ENCODE assay signal across 8 mouse cellular contexts in the genomic region with DNA sequence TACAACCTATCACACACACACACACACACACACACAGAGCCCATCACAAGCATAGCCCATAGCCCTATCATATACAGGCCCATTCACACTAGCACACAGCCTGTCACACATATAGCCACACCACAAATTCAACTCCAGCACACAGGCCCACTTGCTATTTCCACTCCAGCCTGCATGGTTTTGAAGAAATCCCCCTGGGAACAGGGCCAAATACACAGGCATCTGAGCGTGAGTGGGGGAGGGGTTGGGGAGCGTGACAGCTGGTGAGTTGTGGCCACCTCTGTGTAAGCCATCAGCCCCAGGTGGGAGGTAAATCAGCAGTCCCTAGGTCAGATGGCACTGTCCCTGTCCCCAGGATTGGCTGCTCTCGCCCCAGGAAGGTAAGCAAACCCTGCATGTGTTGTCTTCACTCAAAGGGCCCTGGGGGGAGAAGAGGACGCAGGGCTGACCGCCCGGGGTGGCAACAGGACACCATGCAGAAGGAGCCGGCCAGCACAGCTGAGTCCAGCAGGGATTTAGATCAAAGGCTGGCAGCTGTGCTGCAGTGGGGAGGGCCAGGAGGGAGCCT.
DNase-seq lines count a peak whose midpoint lies in the region; ATAC-seq lines count a peak whose summit lies in the region.

No protein-coding gene starts in this region.

- H3K4me3 ChIP-seq in kidney, embryonic 16.5 days (ENCODE audit: low read length), result no peak overlapping the region
- H3K4me3 ChIP-seq in forebrain, embryonic 11.5 days (ENCODE audit: low read depth, low read length), result no peak overlapping the region
- no peak overlapping the region for H3K4me3 ChIP-seq in neural tube, embryonic 13.5 days

- no peak overlapping the region for H3K4me2 ChIP-seq in kidney, embryonic 16.5 days (replicated peaks; ENCODE audit: low read depth, low read length)
- no peak overlapping the region for H3K4me2 ChIP-seq in forebrain, embryonic 11.5 days (ENCODE audit: low read depth, low read length, severe bottlenecking)
- peak overlapping the region; percentile 15; the same call in 1 of the 2 replicates for H3K4me2 ChIP-seq in neural tube, embryonic 13.5 days

- no peaks in the 10 kb centered on the region for H3K36me3 ChIP-seq in kidney, embryonic 16.5 days (ENCODE audit: insufficient read depth, low read length)
- no peaks in the 10 kb centered on the region for H3K36me3 ChIP-seq in forebrain, embryonic 11.5 days (ENCODE audit: control insufficient read depth, insufficient read depth, low read length)
- no peaks in the 10 kb centered on the region for H3K36me3 ChIP-seq in neural tube, embryonic 13.5 days

- WGBS in kidney, embryonic 16.5 days, result 9% methylated on average over 7 of the region's 7 CpGs
- WGBS in forebrain, embryonic 11.5 days, result 12% methylated on average over 7 of the region's 7 CpGs
- 4% methylated on average over 7 of the region's 7 CpGs for WGBS in neural tube, embryonic 13.5 days

- peak; percentile 83 for ATAC-seq in kidney, embryonic 16.5 days (ENCODE audit: low FRiP score, low TSS enrichment)
- peak; percentile 75 for ATAC-seq in forebrain, embryonic 11.5 days (replicated peaks; ENCODE audit: low FRiP score)
- peak; percentile 74 for ATAC-seq in neural tube, embryonic 13.5 days (ENCODE audit: low read depth)

- H3K27me3 ChIP-seq in kidney, embryonic 16.5 days (ENCODE audit: insufficient read depth, low read length), result peaks cover 5% of the 10 kb centered on the region; the same call in 1 of the 2 replicates
- H3K27me3 ChIP-seq in forebrain, embryonic 11.5 days (ENCODE audit: control insufficient read depth, insufficient read depth, low read length), result no peaks in the 10 kb centered on the region
- peaks cover 2% of the 10 kb centered on the region; the same call in 1 of the 2 replicates for H3K27me3 ChIP-seq in neural tube, embryonic 13.5 days

- H3K9ac ChIP-seq in kidney, embryonic 16.5 days (replicated peaks; ENCODE audit: low read length), result no peak overlapping the region
- peak overlapping the region; percentile 20; the same call in 1 of the 2 replicates for H3K9ac ChIP-seq in forebrain, embryonic 11.5 days (ENCODE audit: low read length)
- peak overlapping the region; percentile 28; the same call in 1 of the 2 replicates for H3K9ac ChIP-seq in neural tube, embryonic 13.5 days

- no peaks in the 10 kb centered on the region for H3K9me3 ChIP-seq in kidney, embryonic 16.5 days (ENCODE audit: low read length)
- no peaks in the 10 kb centered on the region for H3K9me3 ChIP-seq in forebrain, embryonic 11.5 days (ENCODE audit: control insufficient read depth, low read length)
- no peaks in the 10 kb centered on the region for H3K9me3 ChIP-seq in neural tube, embryonic 13.5 days

- intact Hi-C loops in heart, postnatal 10 days (cut with DNase I), result loop anchor here (5.0 kb wide), 1 partner anchor 128 kb away; no protein-coding TSS in a partner anchor

- peaks cover 21% of the 10 kb centered on the region for H3K4me1 ChIP-seq in kidney, embryonic 16.5 days (ENCODE audit: insufficient read depth, low read length)
- peaks cover 13% of the 10 kb centered on the region for H3K4me1 ChIP-seq in forebrain, embryonic 11.5 days (replicated peaks; ENCODE audit: control insufficient read depth, insufficient read depth, low read length)
- peaks cover 39% of the 10 kb centered on the region for H3K4me1 ChIP-seq in neural tube, embryonic 13.5 days (replicated peaks)

- DNase-seq in kidney, adult 9 months, result no peak
- DNase-seq in forebrain, embryonic 11.5 days (ENCODE audit: low spot score), result peak; percentile 68
- peak; percentile 65 to 77 for DNase-seq in kidney, postnatal 4 days
- no peak for DNase-seq in urinary bladder, adult 18-20 months (ENCODE audit: low spot score in 2 of 2)
- no peak for DNase-seq in ovary, postnatal 36 days (ENCODE audit: low spot score)
- DNase-seq in heart, postnatal 10 days, result no peak

- H3K27ac ChIP-seq in kidney, embryonic 16.5 days (ENCODE audit: low read length), result no peak overlapping the region
- no peak overlapping the region for H3K27ac ChIP-seq in forebrain, embryonic 11.5 days (ENCODE audit: low read depth, low read length)
- peak overlapping the region; percentile 61 for H3K27ac ChIP-seq in neural tube, embryonic 13.5 days (replicated peaks)

Comparison
In these comparisons a context has a peak if more than half of its experiments do, and no peak if none do; other contexts are left out.
1. DNase-seq: peak in forebrain, embryonic 11.5 days (single experiment) and kidney, postnatal 4 days (2 of 2); none in kidney, adult 9 months (single experiment), urinary bladder, adult 18-20 months (0 of 2), ovary, postnatal 36 days (single experiment) and heart, postnatal 10 days (0 of 2).
2. Peak in every context shown above with its lines, with median percentiles within 50 percentile points of each other: ATAC-seq.